Mouse (Mus musculus) frontal cortex, postnatal 10 days (tissue): ENCODE measurements at regions not wholly inside any gene's neighbourhood (a gene's known extent, or its start where the extent isn't known, plus 50 kb on each side); places are given as distances from the start of the nearest gene placed in this dataset.
A peak's percentile ranks its signal among the peaks of the same experiment; 100 is the strongest.
"Not testable (repeated sequence)": the region's sequence is repeated elsewhere in the genome, so short reads cannot be mapped to it uniquely, and the experiment has no call there.

Source experiments
- DNase-seq, 2 experiments: peaks; one replicate each; pipeline ENCODE4 v3.0.0; 2022; ENCODE audit warnings: low spot score in 2 of 2, mixed read lengths in 1 of 2

GRCm38 (mm10) chr16:30683986-30684385, 84.5 kb downstream of the Fam43a start:
- DNase-seq: peak; percentile 22 to 50

GRCm38 (mm10) chr16:30686536-30686935, 87.0 kb downstream of the Fam43a start:
- no peak for DNase-seq

- no peak for DNase-seq
Observed at GRCm38 (mm10) chr16:30687225-30687624, 87.7 kb downstream of the Fam43a start.

DNA sequence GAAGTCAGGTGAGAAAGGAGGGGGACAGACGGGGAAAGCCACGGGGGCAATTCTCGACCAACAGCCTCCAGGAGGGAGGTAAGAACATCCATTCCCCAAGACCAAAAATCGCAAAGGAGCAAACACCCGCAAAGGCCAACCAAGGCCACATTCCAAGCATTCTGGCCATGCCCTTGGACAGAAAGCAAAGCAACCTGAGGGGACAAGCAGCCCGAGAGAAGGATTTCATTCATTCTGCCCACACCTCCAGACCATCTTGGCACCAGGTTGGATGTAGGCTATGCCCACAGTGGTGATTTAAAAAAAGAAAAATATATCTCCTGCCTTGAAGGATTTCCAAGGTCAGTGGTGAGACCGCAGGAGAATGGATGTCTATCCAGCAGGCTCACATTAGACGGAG, 88.2 kb downstream of the Fam43a start:
- no peak for DNase-seq

GRCm38 (mm10) chr16:30690531-30690930, 91.0 kb downstream of the Fam43a start:
- DNase-seq: no peak

- DNase-seq: no peak
Observed at GRCm38 (mm10) chr16:30691964-30692363, 92.4 kb downstream of the Fam43a start.

GRCm38 (mm10) chr16:30692541-30693141, 93.1 kb downstream of the Fam43a start:
- DNase-seq: no peak

- no peak for DNase-seq
Observed at GRCm38 (mm10) chr16:30693206-30693605, 93.7 kb downstream of the Fam43a start.

- DNase-seq: no peak
Observed at GRCm38 (mm10) chr16:30693839-30694527, 94.5 kb downstream of the Fam43a start.

DNA sequence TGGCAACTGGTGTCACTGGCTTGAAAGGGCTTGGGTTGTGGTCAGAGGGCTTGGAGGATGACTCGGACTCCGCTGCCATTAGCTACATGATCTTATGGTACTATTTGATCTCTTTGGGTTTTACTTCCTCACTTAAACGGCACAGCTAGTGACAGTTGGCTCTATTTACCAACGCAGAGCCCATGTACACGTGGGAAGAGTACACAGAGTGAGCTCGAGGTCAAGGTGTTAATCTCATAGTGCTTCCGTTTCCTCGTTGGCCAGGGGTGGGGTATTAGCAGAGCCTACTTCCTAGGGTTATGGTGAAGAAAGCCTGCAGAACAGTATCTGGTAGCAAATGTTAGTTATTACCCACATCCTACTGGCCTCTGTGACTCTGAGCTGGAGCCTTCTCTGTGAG, 96.2 kb downstream of the Fam43a start:
- no peak for DNase-seq

DNA sequence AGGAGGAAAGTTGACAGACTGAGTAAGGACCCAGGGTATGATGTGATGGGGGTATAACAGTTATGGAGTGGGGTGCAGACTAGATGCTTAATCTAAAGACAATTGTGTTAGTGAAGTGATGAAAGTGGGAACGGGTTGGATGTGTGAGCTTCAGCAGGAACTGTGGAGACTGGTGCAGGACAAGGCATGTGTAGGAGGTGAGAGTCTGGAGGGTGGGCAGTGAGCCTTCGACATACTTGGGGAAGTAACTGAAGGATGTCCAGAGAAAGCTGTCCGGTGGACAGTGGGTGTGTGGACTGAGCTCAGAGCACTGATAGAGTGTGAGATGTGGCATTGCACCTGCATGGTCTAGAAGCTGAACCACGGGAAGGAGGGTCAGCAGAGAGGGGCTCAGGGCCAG, 97.7 kb downstream of the Fam43a start:
- DNase-seq: no peak

DNA sequence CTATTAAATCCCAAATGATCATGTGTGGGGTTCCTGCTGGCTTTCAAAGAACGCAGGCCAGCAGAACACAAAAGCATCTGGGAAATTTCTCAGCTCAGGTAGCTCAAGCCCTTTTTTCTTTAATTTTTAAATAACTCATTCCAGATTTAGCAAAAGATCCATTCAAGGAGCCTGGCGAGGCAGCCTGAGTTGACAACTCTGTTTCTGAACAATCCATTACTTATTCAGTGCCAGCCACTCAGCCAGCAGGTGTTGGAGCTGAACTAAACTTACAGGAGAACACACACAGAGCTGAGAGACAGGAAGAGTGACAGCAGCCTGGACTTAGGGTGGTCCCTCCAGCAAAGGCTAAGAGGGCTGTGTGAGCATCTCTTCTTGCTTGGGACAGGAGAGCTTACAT, 98.3 kb downstream of the Fam43a start:
- no peak for DNase-seq

DNA sequence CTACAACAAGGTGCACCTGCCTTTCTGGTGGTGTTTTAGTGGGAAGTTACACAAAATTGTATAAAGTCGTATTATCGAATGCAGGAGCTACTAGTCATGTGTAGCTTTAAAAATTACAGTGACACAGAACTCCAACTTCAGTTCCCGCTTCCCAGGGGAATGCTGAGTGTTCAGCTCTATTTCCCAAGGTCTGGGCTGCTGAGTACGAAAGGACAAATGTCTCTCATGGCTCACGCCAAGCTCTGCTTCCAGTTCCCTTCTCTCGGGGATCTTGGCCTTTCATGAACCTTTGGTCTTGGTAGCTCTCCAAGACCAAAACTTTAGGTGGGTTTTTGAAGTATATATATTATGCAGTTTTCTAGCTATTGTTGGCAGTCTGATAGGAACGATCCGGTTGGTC, 104.3 kb downstream of the Fam43a start:
- no peak for DNase-seq

GRCm38 (mm10) chr16:30709501-30709900, 110.0 kb downstream of the Fam43a start:
- DNase-seq: no peak

DNA sequence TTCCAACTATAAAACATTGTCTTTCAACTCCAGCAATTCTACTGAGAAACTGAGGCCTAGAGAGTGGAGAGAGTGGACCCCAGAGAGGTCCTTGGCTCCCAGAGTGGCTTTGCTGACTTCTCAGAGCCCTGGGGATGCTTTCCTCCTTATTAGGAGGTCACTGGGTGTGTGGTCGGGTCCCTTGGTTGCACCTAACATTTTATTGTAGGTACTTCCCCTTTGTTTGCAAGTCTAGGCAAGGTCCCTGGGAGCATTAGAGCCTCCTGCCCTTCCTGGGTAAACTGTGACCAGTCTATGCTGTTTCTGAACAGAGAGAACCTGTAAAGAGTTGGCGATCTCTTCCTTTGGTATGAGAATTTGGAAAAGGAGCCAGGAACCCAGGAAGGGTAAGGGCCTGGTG, 110.5 kb downstream of the Fam43a start:
- no peak for DNase-seq

DNA sequence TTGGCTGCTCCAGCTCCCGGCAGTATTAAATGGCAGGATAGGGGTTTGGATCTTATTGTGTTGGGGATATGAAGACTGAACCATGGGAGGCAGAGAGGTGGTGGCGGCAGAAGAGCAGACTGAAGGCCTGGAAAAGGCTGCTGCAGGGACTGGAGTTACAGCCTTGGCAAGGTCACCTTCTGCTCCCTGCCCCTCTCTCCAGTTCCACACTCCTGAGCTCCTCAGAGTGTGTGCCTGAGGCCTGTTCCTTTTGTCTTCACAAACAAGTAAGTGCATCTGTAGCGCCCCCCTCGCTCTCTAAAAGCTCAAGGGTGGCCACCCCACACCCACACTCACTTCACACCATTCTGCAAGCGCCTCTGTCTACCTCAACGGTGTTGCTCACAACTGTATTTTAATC, 113.0 kb downstream of the Fam43a start:
- DNase-seq: no peak

DNA sequence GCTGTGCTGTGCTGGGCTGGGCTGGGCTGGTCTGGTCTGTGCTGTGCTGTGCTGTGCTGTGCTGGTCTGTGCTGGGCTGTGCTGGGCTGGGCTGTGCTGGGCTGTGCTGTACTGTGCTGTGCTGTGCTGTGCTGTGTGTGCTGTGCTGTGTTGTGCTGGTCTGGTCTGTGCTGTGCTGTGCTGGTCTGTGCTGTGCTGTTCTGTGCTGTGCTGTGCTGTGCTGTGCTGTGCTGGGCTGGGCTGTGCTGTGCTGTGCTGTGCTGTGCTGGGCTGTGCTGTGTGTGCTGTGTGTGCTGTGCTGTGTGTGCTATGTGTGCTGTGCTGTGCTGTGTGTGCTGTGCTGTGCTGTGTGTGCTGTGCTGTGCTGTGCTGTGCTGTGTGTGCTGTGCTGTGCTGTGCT, 118.1 kb downstream of the Fam43a start:
- DNase-seq: not testable (repeated sequence)

DNA sequence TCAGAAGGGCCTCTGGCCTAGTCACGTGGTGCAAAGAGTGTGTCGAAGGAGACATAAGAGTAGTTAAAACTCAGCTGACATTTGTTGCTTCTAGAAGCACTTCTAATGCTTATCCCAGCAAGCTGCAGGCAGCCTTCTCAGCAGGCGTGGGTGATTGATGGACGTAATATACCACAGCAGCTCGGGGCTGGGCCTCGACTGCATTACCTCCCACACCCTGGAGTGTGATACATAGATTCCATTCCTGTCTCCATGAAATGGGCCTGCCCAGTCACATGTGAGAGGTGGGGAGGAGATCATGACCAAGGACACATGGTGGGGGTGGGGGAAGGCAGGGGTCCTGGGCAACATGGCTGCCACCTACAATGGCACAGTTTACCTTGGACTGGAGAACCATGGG, 121.3 kb downstream of the Fam43a start:
- DNase-seq: no peak

GRCm38 (mm10) chr16:30721223-30721622, 121.7 kb downstream of the Fam43a start:
- no peak for DNase-seq

DNA sequence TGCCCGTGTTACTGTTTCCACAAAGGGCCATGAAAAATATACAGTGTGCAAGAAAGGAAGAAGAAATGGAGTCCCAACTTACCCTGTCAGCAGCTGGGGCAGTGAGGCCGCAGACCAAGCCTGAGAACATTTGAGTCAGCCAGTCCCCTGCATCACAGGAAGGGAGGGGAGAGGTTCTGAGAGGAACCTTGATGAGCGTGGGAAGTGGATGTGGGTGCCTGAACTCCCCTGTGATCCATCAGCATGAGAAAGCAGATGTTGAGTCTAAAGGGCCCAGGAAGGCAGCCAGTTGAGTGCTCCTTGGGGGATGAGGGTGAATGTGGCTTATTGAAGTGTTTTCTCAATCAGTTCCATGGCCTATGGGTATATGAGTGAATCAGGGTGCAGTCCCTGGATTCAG, 122.8 kb downstream of the Fam43a start:
- no peak for DNase-seq

GRCm38 (mm10) chr16:30724591-30724990, 125.1 kb downstream of the Fam43a start:
- no peak for DNase-seq

- DNase-seq: no peak
Observed at GRCm38 (mm10) chr16:30732770-30733415, 133.4 kb downstream of the Fam43a start.

DNA sequence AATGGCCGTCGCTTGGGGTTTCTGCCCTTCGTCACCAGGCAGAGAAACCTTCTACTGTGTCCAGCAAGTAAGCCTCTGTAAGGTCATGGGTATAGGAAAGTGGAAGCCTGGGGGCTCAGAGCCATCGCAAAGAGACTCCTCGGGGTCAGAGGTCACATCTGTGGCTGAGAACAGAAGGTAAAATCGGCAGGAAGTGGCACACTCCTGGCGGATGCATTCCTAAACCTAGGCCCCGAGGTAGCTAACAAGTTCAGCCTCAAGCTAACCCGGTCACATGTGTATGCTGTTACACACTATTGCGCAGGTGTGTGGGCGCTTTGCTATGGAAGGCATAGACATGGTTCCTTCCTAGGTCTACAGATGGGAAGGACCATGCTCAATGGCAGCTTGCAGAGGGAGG, 134.0 kb downstream of the Fam43a start:
- DNase-seq: no peak
